Mouse (Mus musculus): ENCODE measurements around the gene Tnfsf13.

GRCm38 (mm10) chr11:69706775-69707479, 21.3 kb upstream of the Tnfsf13 start:
- TF ChIP-seq CTCF (IDR thresholded peaks at IDR 0.05; ENCODE audit: borderline replicate concordance, extremely low read depth, insufficient read depth, insufficient read length) (no peak), POLR2A (IDR thresholded peaks at IDR 0.05; ENCODE audit: borderline replicate concordance, extremely low read depth, insufficient read depth, insufficient read length, poor library complexity, severe bottlenecking) (no peak)
